Mouse (Mus musculus) kidney, adult 2 months (tissue): ENCODE data around the gene Chrna9. TPM values are rescaled to one million over a fixed set of nuclear protein-coding genes. Genes with fewer than 3 reads are reported as not detected.
A peak's percentile ranks its signal among the peaks of the same experiment; 100 is the strongest.

ENCODE experiments used
- DNase-seq: peaks from one replicate; pipeline ENCODE4 v3.0.0; 2021
- H3K27ac ChIP-seq: fragments of 200-500 bp; 2 replicates; pipeline ENCODE4 v1.5.1; 2012; ENCODE audit warnings: low read depth, low read length, control low read depth, inconsistent platforms; ENCODE audit not compliant: insufficient read depth
- H3K27me3 ChIP-seq: fragments of 200-500 bp; replicated peaks from 2 replicates; pipeline ENCODE4 v1.6.1; 2012; ENCODE audit warnings: mild to moderate bottlenecking, moderate library complexity, low read length, inconsistent platforms; ENCODE audit not compliant: control insufficient read depth, insufficient read depth
- H3K36me3 ChIP-seq: fragments of 200-500 bp; 2 replicates; pipeline ENCODE4 v1.6.1; 2012; ENCODE audit warnings: mild to moderate bottlenecking, moderate library complexity, low read length, inconsistent platforms; ENCODE audit not compliant: control insufficient read depth, insufficient read depth
- H3K4me1 ChIP-seq: fragments of 200-500 bp; 2 replicates; pipeline ENCODE4 v1.6.1; 2011; ENCODE audit warnings: low read length; ENCODE audit not compliant: control insufficient read depth, insufficient read depth
- H3K4me3 ChIP-seq: fragments of 200-500 bp; 2 replicates; pipeline ENCODE4 v1.5.1; 2011; ENCODE audit warnings: mild to moderate bottlenecking, low read depth, low read length, control low read depth; ENCODE audit not compliant: insufficient read depth
- CTCF ChIP-seq: fragments of 200-500 bp; conservative IDR thresholded peaks from 2 replicates; pipeline ENCODE4 v1.5.1; 2011; ENCODE audit warnings: low read depth, mild to moderate bottlenecking, control low read depth, low read length, moderate library complexity, mixed read lengths; ENCODE audit not compliant: insufficient read depth, insufficient read length
- POLR2A ChIP-seq: fragments of 200-500 bp; IDR thresholded peaks from one replicate; pipeline ENCODE4 v1.6.1; 2011; ENCODE audit warnings: low read depth, low read length, control low read depth
- WGBS: fragments of 180-500 bp; shearing (Covaris S2); methylation state at CpG from one replicate; pipeline ENCODE4 v1.1.7; 2018; 5-methylcytosine and 5-hydroxymethylcytosine counted together
- polyA plus RNA-seq: library from polyadenylated mRNA; depleted of rRNA; stranded (reverse); fragments of >200 nt; gene quantifications from 2 replicates; pipeline ENCODE4 v1.2.3, GENCODE M21; 2012

The Chrna9 gene
- polyA plus RNA-seq, 1 experiment, result not detected

- H3K27ac ChIP-seq, result no peak overlapping the region
- WGBS, result 82% methylated on average over 3 of the region's 3 CpGs
- no peak for DNase-seq
These were observed 16.1 kb upstream of the Chrna9 start for GRCm38 (mm10) chr5:65918601-65919000.

DNA sequence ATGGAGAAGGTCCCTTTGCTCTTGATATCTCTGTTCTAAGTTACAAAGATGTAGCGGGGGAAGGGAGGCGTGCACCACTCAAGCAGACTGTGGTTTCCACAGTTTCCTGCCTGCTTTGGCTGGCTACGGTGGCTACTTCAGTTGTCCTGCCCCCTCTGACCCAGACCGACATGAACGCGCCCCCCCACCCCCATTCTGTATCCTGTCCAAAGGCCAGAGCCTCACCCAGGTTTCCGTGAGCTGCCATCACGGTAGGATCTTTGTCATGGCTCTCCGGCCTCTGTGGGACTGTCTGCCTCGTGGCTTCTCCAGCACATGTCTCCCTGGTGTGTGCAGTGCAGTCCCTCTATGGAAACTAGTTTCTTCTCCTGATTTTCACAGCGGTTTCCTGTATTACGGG lies 15.4 kb upstream of the Chrna9 start:
- peak; percentile 10 for DNase-seq
- Histone ChIP-seq H3K27ac (no peak overlapping the region), H3K4me1 (no peaks in the 10 kb centered on the region), H3K27me3 (no peaks in the 10 kb centered on the region), H3K4me3 (no peak overlapping the region), H3K36me3 (no peaks in the 10 kb centered on the region)
- TF ChIP-seq CTCF (no peak), POLR2A (no peak)
- WGBS, result 76% methylated on average over 12 of the region's 12 CpGs

More at GRCm38 (mm10) chr5:65918601-65919000, 16.1 kb upstream of the Chrna9 start:
- no peaks in the 10 kb centered on the region for H3K27me3 ChIP-seq
- TF ChIP-seq POLR2A (no peak), CTCF (no peak)
- no peaks in the 10 kb centered on the region for H3K4me1 ChIP-seq
- H3K36me3 ChIP-seq, result no peaks in the 10 kb centered on the region
- H3K4me3 ChIP-seq, result no peak overlapping the region

GRCm38 (mm10) chr5:65919904-65920303 lies 14.8 kb upstream of the Chrna9 start:
- Histone ChIP-seq H3K36me3 (no peaks in the 10 kb centered on the region), H3K4me3 (no peak overlapping the region), H3K4me1 (no peaks in the 10 kb centered on the region), H3K27ac (no peak overlapping the region), H3K27me3 (no peaks in the 10 kb centered on the region)
- DNase-seq, result no peak
- TF ChIP-seq POLR2A, result no peak
- no peak for TF ChIP-seq CTCF
- WGBS, result 99% methylated on average over 3 of the region's 3 CpGs

DNA sequence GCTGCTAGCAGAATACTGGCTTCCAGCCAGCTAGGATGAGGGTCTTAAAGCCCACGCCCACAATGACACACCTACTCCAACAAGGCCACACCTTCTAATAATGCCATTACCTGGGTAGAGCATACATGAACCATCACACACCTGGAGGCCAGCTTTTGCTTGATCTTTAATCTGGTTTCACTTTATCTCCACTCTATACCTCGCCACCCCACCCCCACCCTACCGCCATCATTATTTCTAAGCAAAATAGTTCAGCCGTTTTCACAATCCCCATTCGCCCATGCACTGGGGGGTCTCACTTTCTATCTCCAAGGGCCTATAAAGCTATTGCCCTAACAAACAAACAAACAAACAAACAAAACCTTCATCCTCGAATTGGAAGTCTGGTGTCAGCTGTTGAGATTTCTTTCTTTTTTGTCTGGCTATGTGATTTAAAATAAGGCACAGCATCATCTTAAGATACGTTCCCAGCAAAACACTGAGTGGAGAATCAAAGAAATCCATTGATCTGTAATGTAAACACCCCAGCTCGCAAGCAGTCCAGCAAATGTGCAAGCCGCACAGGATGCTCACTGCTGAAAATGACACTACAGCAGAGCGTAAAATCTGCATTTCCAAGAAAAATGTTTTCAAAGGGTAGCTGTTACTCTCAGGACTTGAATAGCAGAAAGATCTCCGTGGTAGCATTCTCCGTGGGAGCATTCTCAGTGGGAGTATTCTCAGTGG lies 13.9 kb upstream of the Chrna9 start:
- Histone ChIP-seq H3K27ac (no peak overlapping the region), H3K4me3 (no peak overlapping the region), H3K36me3 (no peaks in the 10 kb centered on the region), H3K27me3 (no peaks in the 10 kb centered on the region), H3K4me1 (no peaks in the 10 kb centered on the region)
- DNase-seq, result no peak
- TF ChIP-seq CTCF (no peak), POLR2A (no peak)
- WGBS, result 80% methylated on average over 12 of the region's 12 CpGs

GRCm38 (mm10) chr5:65921477-65922138 lies 13.1 kb upstream of the Chrna9 start:
- Histone ChIP-seq H3K4me3 (no peak overlapping the region), H3K4me1 (no peaks in the 10 kb centered on the region), H3K36me3 (no peaks in the 10 kb centered on the region), H3K27me3 (no peaks in the 10 kb centered on the region), H3K27ac (no peak overlapping the region)
- WGBS, result 68% methylated on average over 9 of the region's 9 CpGs
- TF ChIP-seq POLR2A (no peak), CTCF (no peak)
- DNase-seq, result no peak

GRCm38 (mm10) chr5:65926666-65927065 lies 8.1 kb upstream of the Chrna9 start:
- Histone ChIP-seq H3K36me3 (no peaks in the 10 kb centered on the region), H3K4me3 (no peak overlapping the region), H3K27me3 (no peaks in the 10 kb centered on the region), H3K4me1 (no peaks in the 10 kb centered on the region), H3K27ac (no peak overlapping the region)
- DNase-seq, result no peak
- TF ChIP-seq CTCF (no peak), POLR2A (no peak)
- WGBS, result 92% methylated on average over 6 of the region's 6 CpGs

GRCm38 (mm10) chr5:65929162-65929561 lies 5.6 kb upstream of the Chrna9 start:
- TF ChIP-seq POLR2A (no peak), CTCF (no peak)
- H3K4me3 ChIP-seq, result no peak overlapping the region
- H3K27me3 ChIP-seq, result no peaks in the 10 kb centered on the region
- no peak overlapping the region for H3K27ac ChIP-seq
- H3K36me3 ChIP-seq, result no peaks in the 10 kb centered on the region
- no peaks in the 10 kb centered on the region for H3K4me1 ChIP-seq
- 69% methylated on average over 7 of the region's 7 CpGs for WGBS
- no peak for DNase-seq
